Mouse (Mus musculus): Measurements from ENCODE around the gene Tcf20.

- TF ChIP-seq NELFE (IDR thresholded peaks at IDR 0.05; ENCODE audit: low read depth, low read length) = no peak
- TF ChIP-seq CTCF (IDR thresholded peaks at IDR 0.05 in 2 of 3, conservative IDR thresholded peaks at IDR 0.05 in 1 of 3; ENCODE audit: control insufficient read depth in 1 of 3, insufficient read depth in 1 of 3, low read depth in 2 of 3, low read length in 3 of 3, poor library complexity in 1 of 3, severe bottlenecking in 1 of 3) = no peak
- no peak for TF ChIP-seq MAX (IDR thresholded peaks at IDR 0.05; ENCODE audit: low read length)
- TF ChIP-seq SMC3 (IDR thresholded peaks at IDR 0.05; ENCODE audit: low read depth, low read length) = no peak
- TF ChIP-seq RAD21 (IDR thresholded peaks at IDR 0.05; ENCODE audit: low read depth, low read length) = no peak
- TF ChIP-seq EP300 (IDR thresholded peaks at IDR 0.05; ENCODE audit: low read depth in 1 of 2, low read length in 2 of 2) = no peak
- no peak for TF ChIP-seq SIN3A (IDR thresholded peaks at IDR 0.05; ENCODE audit: low read length)
- no peak for TF ChIP-seq HCFC1 (IDR thresholded peaks at IDR 0.05; ENCODE audit: low read depth, low read length)
- no peak for TF ChIP-seq ZC3H11A (IDR thresholded peaks at IDR 0.05; ENCODE audit: low read depth, low read length)
- no peak for TF ChIP-seq MAFK (IDR thresholded peaks at IDR 0.05; ENCODE audit: borderline replicate concordance, low read depth, low read length)
- no peak for TF ChIP-seq RCOR1 (IDR thresholded peaks at IDR 0.05; ENCODE audit: low read depth, low read length)
- no peak for TF ChIP-seq E2F4 (IDR thresholded peaks at IDR 0.05; ENCODE audit: borderline replicate concordance, low read depth, low read length)
- no peak for TF ChIP-seq POLR2A (IDR thresholded peaks at IDR 0.05; ENCODE audit: control insufficient read depth in 1 of 2, insufficient read depth in 1 of 2, low read depth in 1 of 2, low read length in 2 of 2, poor library complexity in 1 of 2)
These were observed 28.5 kb downstream of the Tcf20 start for GRCm38 (mm10) chr15:82959151-82959550.

All from MEL (cell line).